Mouse (Mus musculus): ENCODE data around the gene Slc37a1.

GRCm38 (mm10) chr17:31269761-31270160 is 16.8 kb upstream of the Slc37a1 start:
- no peak for TF ChIP-seq CTCF (IDR thresholded peaks at IDR 0.05; ENCODE audit: borderline replicate concordance, insufficient read depth, low read depth, low read length)
- no peak for TF ChIP-seq POLR2A (IDR thresholded peaks at IDR 0.05; ENCODE audit: borderline replicate concordance, insufficient read depth, low read length)
